Mouse (Mus musculus) forebrain, embryonic 10.5 days (tissue): ENCODE measurements around the gene Prdm10. TPM values are rescaled to one million over a fixed set of nuclear protein-coding genes. Genes with fewer than 3 reads are reported as not detected.

Source experiments
- DNase-seq: peaks from one replicate; pipeline ENCODE4 v3.0.0-alpha.2; 2017; ENCODE audit warnings: low spot score; ENCODE audit errors: extremely low spot score
- H3K27ac ChIP-seq: fragments of 300-500 bp; sonication (generic); 2 replicates; pipeline ENCODE4 v1.5.1; 2016; ENCODE audit warnings: mild to moderate bottlenecking
- H3K27me3 ChIP-seq: fragments of 300-500 bp; sonication (generic); 2 replicates; pipeline ENCODE4 v1.6.1; 2016; ENCODE audit warnings: mild to moderate bottlenecking; ENCODE audit not compliant: poor library complexity, severe bottlenecking
- H3K36me3 ChIP-seq: fragments of 300-500 bp; sonication (generic); replicated peaks from 2 replicates; pipeline ENCODE4 v1.6.1; 2016; ENCODE audit warnings: mild to moderate bottlenecking, moderate library complexity
- H3K4me1 ChIP-seq: fragments of 300-500 bp; sonication (generic); 2 replicates; pipeline ENCODE4 v1.6.1; 2016
- H3K4me3 ChIP-seq: fragments of 300-500 bp; sonication (generic); 2 replicates; pipeline ENCODE4 v1.5.1; 2016; ENCODE audit warnings: mild to moderate bottlenecking, moderate library complexity
- H3K9me3 ChIP-seq: fragments of 300-500 bp; sonication (generic); 2 replicates; pipeline ENCODE4 v1.6.1; 2016; ENCODE audit warnings: mild to moderate bottlenecking, moderate library complexity
- WGBS: fragments of 180-500 bp; shearing (Covaris S2); methylation state at CpG from one replicate; pipeline ENCODE4 v1.1.7; 2016; 5-methylcytosine and 5-hydroxymethylcytosine counted together
- polyA plus RNA-seq: library from polyadenylated mRNA; unstranded; fragments of >200 nt; fragmentation: Nextera tagmentation; extraction: Ambion mirVana; gene quantifications from 2 replicates; pipeline ENCODE4 v1.2.1, GENCODE M21; 2016

Prdm10 gene
- polyA plus RNA-seq, 1 experiment from 2014 or later = 8.2 TPM

- Histone ChIP-seq H3K4me1 (peaks cover 4% of the 10 kb centered on the region), H3K27me3 (no peaks in the 10 kb centered on the region), H3K4me3 (no peak overlapping the region), H3K27ac (no peak overlapping the region), H3K36me3 (no peaks in the 10 kb centered on the region), H3K9me3 (no peaks in the 10 kb centered on the region)
- 92% methylated on average over 3 of the region's 3 CpGs for WGBS
- DNase-seq = no peak
Observed at GRCm38 (mm10) chr9:31296293-31296692, 16.0 kb downstream of the Prdm10 start.

- Histone ChIP-seq H3K27ac (no peak overlapping the region), H3K4me3 (no peak overlapping the region), H3K36me3 (no peaks in the 10 kb centered on the region), H3K9me3 (no peaks in the 10 kb centered on the region), H3K4me1 (peaks cover 7% of the 10 kb centered on the region), H3K27me3 (no peaks in the 10 kb centered on the region)
- WGBS = 85% methylated on average over 6 of the region's 6 CpGs
- no peak for DNase-seq
Observed at GRCm38 (mm10) chr9:31298751-31299150, 18.4 kb downstream of the Prdm10 start.

- no peaks in the 10 kb centered on the region; the same call in 1 of the 2 replicates for H3K36me3 ChIP-seq
- 88% methylated on average over 5 of the region's 5 CpGs for WGBS
- no peak for DNase-seq
- H3K27me3 ChIP-seq = no peaks in the 10 kb centered on the region
- no peaks in the 10 kb centered on the region for H3K9me3 ChIP-seq
- H3K27ac ChIP-seq = no peak overlapping the region
- H3K4me1 ChIP-seq = peaks cover 7% of the 10 kb centered on the region
- H3K4me3 ChIP-seq = no peak overlapping the region
Observed at GRCm38 (mm10) chr9:31300525-31300924, 20.2 kb downstream of the Prdm10 start.

GRCm38 (mm10) chr9:31301107-31301506, 20.8 kb downstream of the Prdm10 start:
- 83% methylated on average over 5 of the region's 5 CpGs for WGBS
- Histone ChIP-seq H3K27ac (no peak overlapping the region), H3K36me3 (no peaks in the 10 kb centered on the region; the same call in 1 of the 2 replicates), H3K4me3 (no peak overlapping the region), H3K9me3 (no peaks in the 10 kb centered on the region), H3K27me3 (no peaks in the 10 kb centered on the region), H3K4me1 (peaks cover 7% of the 10 kb centered on the region)
- DNase-seq = no peak

- DNase-seq = no peak
- 83% methylated on average over 5 of the region's 5 CpGs for whole genome bisulfite sequencing
- Histone ChIP-seq H3K4me1 (peaks cover 7% of the 10 kb centered on the region), H3K9me3 (no peaks in the 10 kb centered on the region), H3K27ac (peak overlapping the region; percentile 37; the same call in 1 of the 2 replicates), H3K27me3 (no peaks in the 10 kb centered on the region), H3K36me3 (peaks cover 4% of the 10 kb centered on the region), H3K4me3 (no peak overlapping the region)
Observed at GRCm38 (mm10) chr9:31301526-31302311, 21.4 kb downstream of the Prdm10 start.

- no peak overlapping the region for H3K4me3 ChIP-seq
- peaks cover 7% of the 10 kb centered on the region for H3K4me1 ChIP-seq
- H3K36me3 ChIP-seq = peaks cover 5% of the 10 kb centered on the region
- 92% methylated on average over 3 of the region's 3 CpGs for WGBS
- no peaks in the 10 kb centered on the region for H3K9me3 ChIP-seq
- no peaks in the 10 kb centered on the region for H3K27me3 ChIP-seq
- no peak for DNase-seq
- no peak overlapping the region for H3K27ac ChIP-seq
Observed at GRCm38 (mm10) chr9:31304358-31304757, 24.0 kb downstream of the Prdm10 start.

GRCm38 (mm10) chr9:31305117-31305516, 24.8 kb downstream of the Prdm10 start:
- Histone ChIP-seq H3K4me1 (peaks cover 7% of the 10 kb centered on the region), H3K36me3 (peaks cover 5% of the 10 kb centered on the region), H3K9me3 (no peaks in the 10 kb centered on the region), H3K27me3 (no peaks in the 10 kb centered on the region), H3K4me3 (no peak overlapping the region), H3K27ac (no peak overlapping the region)
- WGBS = 77% methylated on average over 5 of the region's 5 CpGs
- DNase-seq = no peak

- H3K36me3 ChIP-seq = peaks cover 5% of the 10 kb centered on the region
- no peaks in the 10 kb centered on the region for H3K9me3 ChIP-seq
- no peak overlapping the region for H3K4me3 ChIP-seq
- no peak for DNase-seq
- H3K27me3 ChIP-seq = no peaks in the 10 kb centered on the region
- no peak overlapping the region for H3K27ac ChIP-seq
- H3K4me1 ChIP-seq = peaks cover 7% of the 10 kb centered on the region
- WGBS = 98% methylated on average over 3 of the region's 3 CpGs
Observed at GRCm38 (mm10) chr9:31305807-31306206, 25.5 kb downstream of the Prdm10 start.

- no peak for DNase-seq
- Histone ChIP-seq H3K27ac (no peak overlapping the region), H3K4me3 (no peak overlapping the region), H3K4me1 (no peaks in the 10 kb centered on the region), H3K9me3 (no peaks in the 10 kb centered on the region), H3K36me3 (peaks cover 7% of the 10 kb centered on the region), H3K27me3 (no peaks in the 10 kb centered on the region)
- WGBS = 92% methylated on average over 3 of the region's 3 CpGs
Observed at GRCm38 (mm10) chr9:31307232-31307631, 26.9 kb downstream of the Prdm10 start.

GRCm38 (mm10) chr9:31309041-31309440, 28.7 kb downstream of the Prdm10 start:
- no peak overlapping the region for H3K4me3 ChIP-seq
- no peaks in the 10 kb centered on the region for H3K4me1 ChIP-seq
- H3K27me3 ChIP-seq = no peaks in the 10 kb centered on the region
- DNase-seq = no peak
- H3K36me3 ChIP-seq = peaks cover 7% of the 10 kb centered on the region
- H3K27ac ChIP-seq = no peak overlapping the region
- WGBS = 81% methylated on average over 5 of the region's 5 CpGs
- H3K9me3 ChIP-seq = no peaks in the 10 kb centered on the region

- Histone ChIP-seq H3K36me3 (peaks cover 7% of the 10 kb centered on the region; the same call in 1 of the 2 replicates), H3K27ac (no peak overlapping the region), H3K9me3 (no peaks in the 10 kb centered on the region), H3K4me3 (no peak overlapping the region), H3K27me3 (no peaks in the 10 kb centered on the region), H3K4me1 (0 out of 2 replicates have a peak, but pooled peaks cover under 1% of the 10 kb centered on the region)
- no peak for DNase-seq
- 91% methylated on average over 4 of the region's 4 CpGs for WGBS
Observed at GRCm38 (mm10) chr9:31310662-31311061, 30.3 kb downstream of the Prdm10 start.

GRCm38 (mm10) chr9:31313876-31314275, 33.5 kb downstream of the Prdm10 start:
- WGBS = 91% methylated on average over 1 of the region's 1 CpGs
- Histone ChIP-seq H3K9me3 (no peaks in the 10 kb centered on the region), H3K36me3 (peaks cover 8% of the 10 kb centered on the region; the same call in 1 of the 2 replicates), H3K27me3 (no peaks in the 10 kb centered on the region), H3K4me1 (peaks cover 10% of the 10 kb centered on the region), H3K27ac (no peak overlapping the region), H3K4me3 (no peak overlapping the region)
- no peak for DNase-seq

- H3K9me3 ChIP-seq = no peaks in the 10 kb centered on the region
Observed at GRCm38 (mm10) chr9:31315983-31316382, 35.6 kb downstream of the Prdm10 start.

More at GRCm38 (mm10) chr9:31315983-31316382, 35.6 kb downstream of the Prdm10 start:
- Histone ChIP-seq H3K27ac (no peak overlapping the region), H3K4me1 (peaks cover 21% of the 10 kb centered on the region), H3K36me3 (peaks cover 11% of the 10 kb centered on the region; the same call in 1 of the 2 replicates), H3K27me3 (no peaks in the 10 kb centered on the region), H3K4me3 (no peak overlapping the region)
- DNase-seq = no peak
- 82% methylated on average over 8 of the region's 8 CpGs for WGBS
